Mouse (Mus musculus) thymus, adult 2 months (tissue): Measurements from ENCODE around the gene Gtpbp2.

Experiments
- CTCF ChIP-seq: fragments of 200-500 bp; IDR thresholded peaks from 2 replicates; pipeline ENCODE4 v1.5.1; 2012; ENCODE audit warnings: mild to moderate bottlenecking, control low read depth, low read length, moderate library complexity, borderline replicate concordance; ENCODE audit not compliant: control insufficient read depth, poor library complexity, insufficient read depth; ENCODE audit errors: extremely low read depth
- POLR2A ChIP-seq: fragments of 200-500 bp; IDR thresholded peaks from 2 replicates; pipeline ENCODE4 v1.6.1; 2012; ENCODE audit warnings: mild to moderate bottlenecking, low read length, control low read depth, moderate library complexity; ENCODE audit not compliant: control insufficient read depth, poor library complexity, insufficient read depth; ENCODE audit errors: extremely low read depth

DNA sequence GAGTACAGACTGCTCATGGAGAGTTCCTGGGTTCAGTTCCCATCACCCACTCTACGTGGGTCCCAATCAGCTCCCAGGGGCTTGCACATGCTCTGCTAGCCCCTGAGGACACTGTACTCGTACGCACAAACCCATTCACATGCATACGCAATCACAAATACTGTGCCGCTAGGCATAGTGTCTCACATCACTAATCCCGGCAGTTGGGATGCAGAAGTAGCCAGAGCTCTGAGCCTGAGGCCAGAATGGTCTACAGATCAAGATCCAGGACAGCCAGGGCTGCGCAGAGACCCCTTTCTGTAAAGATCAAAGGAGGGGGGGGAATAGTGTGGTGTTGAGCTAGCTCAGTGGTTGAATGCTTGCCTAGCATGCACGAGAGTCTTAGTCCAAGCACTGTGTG lies 3.7 kb upstream of the Gtpbp2 start:
- no peak for TF ChIP-seq CTCF
- TF ChIP-seq POLR2A = no peak
